Mouse (Mus musculus): ENCODE measurements around the gene Scgb2b24. TPM values are rescaled to one million over a fixed set of nuclear protein-coding genes. Genes with fewer than 3 reads are reported as not detected.

Gene Scgb2b24
- polyA plus RNA-seq (2012; rRNA removed) = not detected in 2 replicates

GRCm38 (mm10) chr7:33739212-33739611 is at the start of gene Scgb2b24:
Scgb2b24 (minus strand) TSS chr7:33739312.
- H3K4me1 ChIP-seq (ENCODE audit: control insufficient read depth, insufficient read depth, low read length) = no peaks in the 10 kb centered on the region
- no peak within 1 kb of the TSS for H3K4me3 ChIP-seq (ENCODE audit: control insufficient read depth, low read depth, low read length)
- H3K36me3 ChIP-seq (ENCODE audit: control insufficient read depth, insufficient read depth, low read length) = no peaks in the 10 kb centered on the region
- H3K27ac ChIP-seq (ENCODE audit: control insufficient read depth, insufficient read depth, low read depth, low read length) = no peak within 1 kb of the TSS
- no peak for TF ChIP-seq POLR2A (IDR thresholded peaks at IDR 0.05; ENCODE audit: control insufficient read depth, low read depth, low read length)
- TF ChIP-seq CTCF (IDR thresholded peaks at IDR 0.05; ENCODE audit: control insufficient read depth, insufficient read depth, insufficient replicate concordance, low read depth, low read length) = no peak
- no peaks in the 10 kb centered on the region for H3K27me3 ChIP-seq (ENCODE audit: control insufficient read depth, insufficient read depth, low read length)

- no peak for TF ChIP-seq POLR2A (IDR thresholded peaks at IDR 0.05; ENCODE audit: control insufficient read depth, low read depth, low read length)
- no peak for TF ChIP-seq CTCF (IDR thresholded peaks at IDR 0.05; ENCODE audit: control insufficient read depth, insufficient read depth, insufficient replicate concordance, low read depth, low read length)
- H3K27me3 ChIP-seq (ENCODE audit: control insufficient read depth, insufficient read depth, low read length) = no peaks in the 10 kb centered on the region
- H3K4me1 ChIP-seq (ENCODE audit: control insufficient read depth, insufficient read depth, low read length) = no peaks in the 10 kb centered on the region
- H3K4me3 ChIP-seq (ENCODE audit: control insufficient read depth, low read depth, low read length) = no peak within 1 kb of the TSS
- H3K27ac ChIP-seq (ENCODE audit: control insufficient read depth, insufficient read depth, low read depth, low read length) = no peak within 1 kb of the TSS
- H3K36me3 ChIP-seq (ENCODE audit: control insufficient read depth, insufficient read depth, low read length) = no peaks in the 10 kb centered on the region
Observed at GRCm38 (mm10) chr7:33743499-33743898, 4.4 kb upstream of the Scgb2b24 start, which contains the start of gene Scgb1b24. Scgb1b24 (plus strand) TSS chr7:33743799.

GRCm38 (mm10) chr7:33689864-33690263 is 49.2 kb downstream of the Scgb2b24 start:
- no peaks in the 10 kb centered on the region for H3K4me1 ChIP-seq (ENCODE audit: control insufficient read depth, insufficient read depth, low read length)
- H3K36me3 ChIP-seq (ENCODE audit: control insufficient read depth, insufficient read depth, low read length) = no peaks in the 10 kb centered on the region
- TF ChIP-seq CTCF (IDR thresholded peaks at IDR 0.05; ENCODE audit: control insufficient read depth, insufficient read depth, insufficient replicate concordance, low read depth, low read length) (no peak), POLR2A (IDR thresholded peaks at IDR 0.05; ENCODE audit: control insufficient read depth, low read depth, low read length) (no peak)
- no peak overlapping the region for H3K27ac ChIP-seq (ENCODE audit: control insufficient read depth, insufficient read depth, low read depth, low read length)
- H3K27me3 ChIP-seq (ENCODE audit: control insufficient read depth, insufficient read depth, low read length) = no peaks in the 10 kb centered on the region
- no peak overlapping the region for H3K4me3 ChIP-seq (ENCODE audit: control insufficient read depth, low read depth, low read length)

Other genes starting within 250 kb of the Scgb2b24 start
- gene Scgb2b21, start 218.9 kb downstream of the Scgb2b24 start, polyA plus RNA-seq (2012; rRNA removed) = not detected in 2 replicates
- gene Scgb1b24, start 4.5 kb upstream of the Scgb2b24 start, polyA plus RNA-seq (2012; rRNA removed) = not detected in 2 replicates
- not detected in 2 replicates for gene Scgb2b26, start 205.7 kb upstream of the Scgb2b24 start, polyA plus RNA-seq (2012; rRNA removed)

All from testis, adult 2 months (tissue).